ENCODE assay signal across 39 mouse cellular contexts in the genomic region with DNA sequence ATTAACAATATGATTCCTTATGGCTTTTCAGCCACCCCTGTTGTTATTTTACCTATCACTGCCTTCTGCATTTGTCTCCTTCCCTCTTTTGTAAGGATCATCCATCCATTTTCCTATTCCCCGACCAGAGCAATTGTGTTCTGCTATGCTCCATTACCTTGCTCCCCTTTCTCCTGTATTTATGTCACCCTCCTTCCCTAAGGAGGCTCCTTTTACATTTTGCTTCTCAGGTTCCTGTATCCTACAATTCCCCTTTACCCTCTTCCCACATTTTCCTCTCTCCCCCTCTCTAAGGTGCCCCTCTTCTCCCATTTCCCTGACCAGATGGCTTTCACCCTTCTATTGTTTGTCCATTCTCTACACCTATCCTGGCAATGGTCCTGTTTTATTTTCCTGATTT. TPM values are rescaled to one million over a fixed set of nuclear protein-coding genes. Genes with fewer than 3 reads are reported as not detected.
"Had no signal": no experiment of that assay in that cellular context is flagged by ENCODE, and none has a peak within 500 bp of the region (broad histone marks: within the 10 kb centered on the region; RNA-seq: fewer than 3 reads in every experiment).

No protein-coding gene starts in this region.

- H3K9me3 ChIP-seq: limb, embryonic 10.5 days; limb, embryonic 12.5 days; limb, embryonic 13.5 days; limb, embryonic 15.5 days; liver, embryonic 12.5 days; liver, embryonic 13.5 days; liver, embryonic 15.5 days; lung, embryonic 15.5 days; megakaryocyte, embryonic 14.5 days; midbrain, embryonic 10.5 days; midbrain, embryonic 12.5 days; midbrain, embryonic 13.5 days; midbrain, embryonic 15.5 days; neural tube, embryonic 12.5 days had no signal

- DNase-seq: left cerebral cortex, postnatal 4 days; liver; liver, embryonic 13.5 days; liver, postnatal 0 days; lung, adult 18-20 months; lung, adult 2 months; lung, embryonic 14.5 days; lung, postnatal 10 days; lung, postnatal 14 days; lung, postnatal 36 days; lung, postnatal 4 days; midbrain, embryonic 14.5 days had no signal

- H3K36me3 ChIP-seq: limb, embryonic 10.5 days; limb, embryonic 12.5 days; limb, embryonic 13.5 days; limb, embryonic 15.5 days; liver, embryonic 12.5 days; liver, embryonic 13.5 days; liver, embryonic 15.5 days; lung, embryonic 15.5 days; midbrain, embryonic 10.5 days; midbrain, embryonic 12.5 days; midbrain, embryonic 13.5 days; midbrain, embryonic 15.5 days; neural tube, embryonic 12.5 days had no signal

- H3K4me2 ChIP-seq: limb, embryonic 12.5 days; limb, embryonic 13.5 days; limb, embryonic 15.5 days; liver, embryonic 11.5 days; liver, embryonic 12.5 days; liver, embryonic 13.5 days; liver, embryonic 15.5 days; lung, embryonic 14.5 days; lung, embryonic 15.5 days; midbrain, embryonic 11.5 days; midbrain, embryonic 12.5 days; midbrain, embryonic 13.5 days; midbrain, embryonic 15.5 days; neural tube, embryonic 12.5 days had no signal

- H3K4me3 ChIP-seq: limb, embryonic 10.5 days; limb, embryonic 12.5 days; limb, embryonic 13.5 days; limb, embryonic 15.5 days; liver, embryonic 12.5 days; liver, embryonic 13.5 days; liver, embryonic 15.5 days; lung, embryonic 15.5 days; megakaryocyte, embryonic 14.5 days; midbrain, embryonic 10.5 days; midbrain, embryonic 12.5 days; midbrain, embryonic 13.5 days; midbrain, embryonic 15.5 days; myocyte; neural tube, embryonic 12.5 days had no signal

- H3K27ac ChIP-seq: limb, embryonic 10.5 days; limb, embryonic 12.5 days; limb, embryonic 13.5 days; limb, embryonic 15.5 days; liver, embryonic 12.5 days; liver, embryonic 13.5 days; liver, embryonic 14.5 days; liver, embryonic 15.5 days; lung, embryonic 15.5 days; macrophage; midbrain, embryonic 10.5 days; midbrain, embryonic 12.5 days; midbrain, embryonic 13.5 days; midbrain, embryonic 15.5 days; neural tube, embryonic 12.5 days had no signal

- H3K27me3 ChIP-seq: limb, embryonic 12.5 days; limb, embryonic 13.5 days; limb, embryonic 15.5 days; liver, embryonic 12.5 days; liver, embryonic 13.5 days; liver, embryonic 15.5 days; lung, embryonic 15.5 days; megakaryocyte, embryonic 14.5 days; midbrain, embryonic 12.5 days; midbrain, embryonic 13.5 days; midbrain, embryonic 15.5 days; neural tube, embryonic 12.5 days had no signal

- ATAC-seq: liver, embryonic 12.5 days; liver, postnatal 0 days; lung, postnatal 0 days; midbrain, embryonic 13.5 days; midbrain, embryonic 15.5 days; midbrain, embryonic 16.5 days had no signal

- H3K9ac ChIP-seq: limb, embryonic 12.5 days; limb, embryonic 13.5 days; limb, embryonic 15.5 days; liver, embryonic 12.5 days; liver, embryonic 13.5 days; liver, embryonic 14.5 days; liver, embryonic 15.5 days; liver, postnatal 0 days; lung, embryonic 14.5 days; lung, embryonic 15.5 days; midbrain, embryonic 12.5 days; midbrain, embryonic 13.5 days; midbrain, embryonic 15.5 days; neural tube, embryonic 12.5 days had no signal

- H3K4me1 ChIP-seq: limb, embryonic 10.5 days; limb, embryonic 12.5 days; limb, embryonic 13.5 days; limb, embryonic 15.5 days; liver, embryonic 12.5 days; liver, embryonic 13.5 days; liver, embryonic 15.5 days; lung, embryonic 15.5 days; megakaryocyte, embryonic 14.5 days; midbrain, embryonic 10.5 days; midbrain, embryonic 12.5 days; midbrain, embryonic 13.5 days; midbrain, embryonic 15.5 days; neural tube, embryonic 12.5 days had no signal

RNA-seq across cellular contexts. Expression of a gene that starts 4.1 kb away (rescaled TPM):
- polyA plus RNA-seq: limb, embryonic 10.5 days; limb, embryonic 11.5 days; limb, embryonic 12.5 days; limb, embryonic 13.5 days; limb, embryonic 14.5 days; limb, embryonic 15.5 days; liver, adult 2 months; liver, embryonic 11.5 days; liver, embryonic 12.5 days; liver, embryonic 13.5 days; liver, embryonic 14.5 days; liver, embryonic 15.5 days; liver, embryonic 16.5 days; liver, postnatal 0 days; lung, adult 2 months; lung, embryonic 14.5 days; lung, embryonic 15.5 days; lung, embryonic 16.5 days; lung, postnatal 0 days; macrophage; midbrain, embryonic 10.5 days; midbrain, embryonic 11.5 days; midbrain, embryonic 12.5 days; midbrain, embryonic 13.5 days; midbrain, embryonic 14.5 days; midbrain, embryonic 15.5 days; midbrain, embryonic 16.5 days; midbrain, postnatal 0 days; myocyte; neural tube, embryonic 11.5 days; neural tube, embryonic 12.5 days had no signal

RNA-seq across cellular contexts. Expression of a gene that starts 23.9 kb away (rescaled TPM):
- polyA plus RNA-seq: limb, embryonic 10.5 days; limb, embryonic 11.5 days; limb, embryonic 12.5 days; limb, embryonic 13.5 days; limb, embryonic 14.5 days; limb, embryonic 15.5 days; liver, adult 2 months; liver, embryonic 11.5 days; liver, embryonic 12.5 days; liver, embryonic 13.5 days; liver, embryonic 14.5 days; liver, embryonic 15.5 days; liver, embryonic 16.5 days; liver, postnatal 0 days; lung, adult 2 months; lung, embryonic 14.5 days; lung, embryonic 15.5 days; lung, embryonic 16.5 days; lung, postnatal 0 days; macrophage; midbrain, embryonic 10.5 days; midbrain, embryonic 11.5 days; midbrain, embryonic 12.5 days; midbrain, embryonic 13.5 days; midbrain, embryonic 14.5 days; midbrain, embryonic 15.5 days; midbrain, embryonic 16.5 days; midbrain, postnatal 0 days; myocyte; neural tube, embryonic 11.5 days; neural tube, embryonic 12.5 days had no signal
